Mouse (Mus musculus) layer of hippocampus, adult 9-10 months (tissue): ENCODE results near the gene Ube2e1.
"Not testable (repeated sequence)": the region's sequence is repeated elsewhere in the genome, so short reads cannot be mapped to it uniquely, and the experiment has no call there.

Experiments used
- DNase-seq: peaks from one replicate; pipeline ENCODE4 v3.0.0; 2022; ENCODE audit warnings: low spot score

The Ube2e1 gene

GRCm38 (mm10) chr14:18317457-18318411 lies 13.9 kb downstream of the Ube2e1 start:
- no peak for DNase-seq

GRCm38 (mm10) chr14:18304165-18304564 lies 27.5 kb downstream of the Ube2e1 start:
- DNase-seq: no peak

DNA sequence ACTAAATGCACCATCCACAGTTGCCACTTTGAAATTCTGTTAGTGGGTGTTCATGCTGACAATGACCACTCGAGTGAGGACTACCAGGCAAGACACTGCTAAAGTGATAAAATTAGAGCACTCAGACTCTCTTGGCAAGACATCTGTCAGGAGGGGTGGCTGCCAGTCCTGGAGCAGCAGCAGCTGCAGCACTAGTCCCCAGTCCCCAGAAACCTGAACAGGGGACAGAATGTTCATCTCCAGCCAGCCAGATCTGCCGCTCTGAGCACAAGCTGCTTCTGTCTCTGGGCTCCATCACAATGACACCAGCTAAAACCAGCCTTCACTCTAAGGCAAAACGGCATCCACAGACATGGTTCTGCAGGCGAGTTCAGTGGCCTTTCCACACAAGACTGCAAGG lies 28.4 kb downstream of the Ube2e1 start:
- peak; percentile 27 for DNase-seq

DNA sequence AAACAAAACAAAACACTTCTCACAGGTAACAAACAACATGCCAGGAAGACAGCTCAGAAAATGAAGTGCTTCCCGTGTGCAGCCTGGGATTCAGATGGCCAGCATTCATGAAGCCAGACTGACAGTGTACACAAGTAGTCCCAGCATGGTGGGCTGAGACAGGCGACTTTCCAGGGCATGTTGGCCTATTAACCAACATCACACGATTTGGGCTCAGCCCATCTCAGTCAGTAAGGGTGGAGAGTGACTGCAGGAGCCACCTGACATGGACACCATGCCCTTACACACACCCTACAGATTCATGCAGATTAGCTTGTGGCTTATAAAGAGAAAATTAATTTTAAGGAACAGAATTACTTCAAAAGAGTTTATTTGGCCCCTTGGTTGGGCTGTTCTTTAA lies 28.9 kb downstream of the Ube2e1 start:
- DNase-seq: no peak

GRCm38 (mm10) chr14:18301591-18301990 lies 30.1 kb downstream of the Ube2e1 start:
- DNase-seq: no peak

DNA sequence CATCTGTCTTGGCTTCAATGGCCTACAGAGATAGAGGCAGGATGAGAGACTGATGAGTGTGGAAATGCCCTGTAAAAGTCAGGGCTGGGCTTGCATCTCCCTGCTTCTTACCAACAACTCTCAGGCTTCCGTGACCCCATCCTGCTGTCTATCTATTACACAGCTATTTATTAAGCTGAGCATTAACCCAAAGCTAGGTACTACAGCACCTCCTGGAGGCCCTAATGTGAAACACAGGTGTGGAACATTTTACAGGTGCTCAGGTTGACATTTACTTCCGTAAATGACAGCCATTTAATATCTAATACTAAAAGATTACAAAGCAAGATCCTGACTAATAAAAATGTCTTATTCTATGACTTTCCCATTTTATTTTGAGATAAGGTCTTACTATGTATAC lies 31.0 kb downstream of the Ube2e1 start:
- DNase-seq: no peak

DNA sequence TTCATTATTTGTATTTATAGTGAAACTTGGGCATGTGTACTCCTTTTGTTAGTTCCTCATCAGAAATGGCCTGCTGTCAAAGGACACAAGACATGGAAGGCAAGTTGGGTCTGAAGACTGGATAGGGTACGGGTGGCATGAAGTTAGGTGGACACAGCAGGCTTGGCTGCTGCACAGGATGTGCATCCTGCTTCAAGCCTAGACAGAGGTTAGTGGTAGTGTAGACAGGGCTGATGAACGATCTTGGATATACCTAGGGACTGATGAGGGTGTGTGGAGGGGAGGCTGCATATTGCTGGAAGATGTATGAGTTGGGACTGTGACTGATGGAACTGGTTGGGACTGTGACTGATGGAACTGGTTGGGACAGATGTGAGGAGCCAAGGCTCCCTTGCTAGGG lies 32.8 kb downstream of the Ube2e1 start:
- DNase-seq: no peak

- DNase-seq: no peak
These were observed 34.2 kb downstream of the Ube2e1 start for GRCm38 (mm10) chr14:18297441-18297840.

- no peak for DNase-seq
These were observed 39.1 kb downstream of the Ube2e1 start for GRCm38 (mm10) chr14:18292578-18292977.

DNA sequence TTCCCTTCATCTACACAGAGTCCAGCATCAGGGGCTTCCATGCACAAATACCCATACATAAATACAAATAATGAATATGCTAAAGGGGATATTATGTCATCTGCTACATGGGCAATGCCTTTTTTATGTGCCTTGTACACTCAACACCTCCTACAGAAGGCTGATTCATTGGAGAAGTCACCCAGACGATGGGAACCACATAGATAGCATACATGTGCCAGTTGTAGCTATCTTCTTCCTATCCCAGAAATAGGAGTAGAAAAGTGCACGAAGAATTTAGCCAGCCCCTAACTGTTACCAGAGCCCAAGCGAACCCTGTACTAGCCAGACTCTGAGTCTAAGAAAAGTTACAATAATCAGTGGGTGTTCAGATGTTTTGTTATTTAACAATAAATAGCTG lies 39.5 kb downstream of the Ube2e1 start:
- DNase-seq: no peak

GRCm38 (mm10) chr14:18287391-18287790 lies 44.3 kb downstream of the Ube2e1 start:
- no peak for DNase-seq

GRCm38 (mm10) chr14:18286441-18286840 lies 45.2 kb downstream of the Ube2e1 start:
- DNase-seq: no peak

GRCm38 (mm10) chr14:18285476-18285875 lies 46.2 kb downstream of the Ube2e1 start:
- no peak for DNase-seq

- DNase-seq: peak; percentile 35
These were observed 47.1 kb downstream of the Ube2e1 start for GRCm38 (mm10) chr14:18284581-18284980.

DNA sequence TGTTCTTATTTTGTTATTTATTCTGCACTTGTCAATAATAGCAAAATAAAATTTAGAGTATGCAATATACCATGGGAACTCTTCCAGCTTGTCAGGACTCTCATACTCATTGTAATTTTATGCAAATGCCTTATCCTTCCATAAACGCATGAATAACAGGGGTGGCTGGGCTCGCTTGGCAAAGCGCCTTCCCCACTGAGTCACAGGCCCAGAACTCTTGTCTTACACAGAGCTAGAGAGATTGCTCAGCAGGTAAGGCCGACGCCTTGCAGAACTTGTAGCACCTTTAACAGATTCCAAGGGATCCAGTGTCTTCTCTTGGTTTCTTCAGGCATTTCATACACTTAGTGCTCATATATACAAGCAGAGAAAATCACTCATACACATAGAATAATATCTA lies 51.3 kb downstream of the Ube2e1 start:
- no peak for DNase-seq

GRCm38 (mm10) chr14:18274526-18274925 lies 57.1 kb downstream of the Ube2e1 start:
- no peak for DNase-seq

- DNase-seq: no peak
These were observed 60.0 kb downstream of the Ube2e1 start for GRCm38 (mm10) chr14:18271666-18272065.

GRCm38 (mm10) chr14:18270529-18271441 lies 60.9 kb downstream of the Ube2e1 start, which contains the start of the genes Nkiras1 and Rpl15:
Gene Nkiras1, plus strand, starts transcription at chr14:18271136.
Gene Rpl15, minus strand, starts transcription at chr14:18271391.
- DNase-seq: peak; percentile 90

- not testable (repeated sequence) for DNase-seq
These were observed 61.6 kb downstream of the Ube2e1 start for GRCm38 (mm10) chr14:18269947-18270528.

- DNase-seq: no peak
These were observed 68.2 kb downstream of the Ube2e1 start for GRCm38 (mm10) chr14:18263427-18263826.

DNA sequence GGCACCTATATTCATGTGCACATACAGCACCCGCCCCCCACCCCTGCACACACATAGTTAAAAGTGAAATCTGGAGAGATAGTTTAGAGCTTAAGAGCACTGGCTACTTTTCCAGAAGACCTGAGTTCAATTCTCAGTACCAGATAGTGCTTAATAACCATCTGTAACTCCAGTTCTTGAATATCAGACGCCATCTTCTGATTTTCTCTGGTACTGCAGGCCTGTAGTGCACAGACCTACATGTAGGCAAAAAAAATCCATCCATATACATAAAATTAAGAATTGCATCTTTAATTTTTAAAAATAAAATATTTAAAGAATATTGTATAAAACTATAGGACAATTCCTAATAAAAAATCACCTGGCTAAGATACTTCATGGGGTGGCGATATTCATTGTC lies 70.5 kb downstream of the Ube2e1 start:
- no peak for DNase-seq

DNA sequence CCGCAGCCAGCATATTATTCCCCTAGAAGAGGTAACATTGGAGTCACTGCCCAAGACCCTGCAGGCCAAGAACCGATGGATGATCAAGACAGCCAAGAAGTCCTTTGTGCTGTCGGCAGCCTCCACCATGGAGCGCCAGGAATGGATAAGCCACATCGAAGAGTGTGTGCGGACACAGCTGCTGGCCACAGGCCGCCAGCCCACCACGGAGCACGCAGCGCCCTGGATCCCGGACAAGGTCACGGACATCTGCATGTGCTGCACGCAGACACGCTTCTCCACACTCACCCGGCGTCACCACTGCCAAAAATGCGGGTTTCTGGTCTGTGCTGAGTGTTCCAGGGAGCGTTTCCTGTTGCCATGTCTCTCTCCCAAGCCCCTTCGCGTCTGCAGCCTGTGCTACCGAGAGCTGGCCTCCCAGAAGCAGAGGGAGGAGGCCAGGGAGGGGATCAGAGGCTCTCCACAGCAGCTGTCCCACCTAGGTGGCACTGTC lies 89.0 kb downstream of the Ube2e1 start:
- no peak for DNase-seq
